Mouse (Mus musculus) limb, embryonic 15.5 days (tissue): ENCODE measurements at regions not wholly inside any gene's neighbourhood (a gene's known extent, or its start where the extent isn't known, plus 50 kb on each side); places are given as distances from the start of the nearest gene placed in this dataset.

Source experiments
- ATAC-seq: fragments of 200-750 bp; cut with Nextera tagmentation; 2 replicates; pipeline ENCODE4 v1.8.0; 2017; ENCODE audit warnings: low read depth, moderate TSS enrichment; ENCODE audit not compliant: insufficient number of reproducible peaks, low FRiP score, low TSS enrichment
- H3K27ac ChIP-seq: fragments of 300-500 bp; sonication (generic); 2 replicates; pipeline ENCODE4 v1.5.1; 2015; ENCODE audit warnings: moderate library complexity, mild to moderate bottlenecking, inconsistent platforms
- H3K27me3 ChIP-seq: fragments of 300-500 bp; sonication (generic); 2 replicates; pipeline ENCODE4 v1.6.1; 2015; ENCODE audit warnings: inconsistent platforms
- H3K36me3 ChIP-seq: fragments of 300-500 bp; sonication (generic); 2 replicates; pipeline ENCODE4 v1.6.1; 2015; ENCODE audit warnings: inconsistent platforms
- H3K4me1 ChIP-seq: fragments of 300-500 bp; sonication (generic); 2 replicates; pipeline ENCODE4 v1.6.1; 2015; ENCODE audit warnings: inconsistent platforms
- H3K4me2 ChIP-seq: fragments of 300-500 bp; sonication (generic); 2 replicates; pipeline ENCODE4 v1.6.1; 2015; ENCODE audit warnings: mild to moderate bottlenecking, inconsistent platforms
- H3K4me3 ChIP-seq: fragments of 300-500 bp; sonication (generic); 2 replicates; pipeline ENCODE4 v1.5.1; 2015; ENCODE audit warnings: mild to moderate bottlenecking, inconsistent platforms
- H3K9ac ChIP-seq: fragments of 300-500 bp; sonication (generic); 2 replicates; pipeline ENCODE4 v1.6.1; 2015; ENCODE audit warnings: inconsistent platforms
- H3K9me3 ChIP-seq: fragments of 300-500 bp; sonication (generic); 2 replicates; pipeline ENCODE4 v1.6.1; 2016; ENCODE audit warnings: inconsistent platforms
- WGBS: fragments of 180-500 bp; shearing (Covaris S2); methylation state at CpG from one replicate; pipeline ENCODE4 v1.1.7; 2015; 5-methylcytosine and 5-hydroxymethylcytosine counted together

GRCm38 (mm10) chr17:10037799-10038445, 281.7 kb downstream of the Qk start:
- H3K4me2 ChIP-seq, result no peak overlapping the region
- no peaks in the 10 kb centered on the region for H3K9me3 ChIP-seq
- no peak overlapping the region for H3K27ac ChIP-seq
- no peak overlapping the region for H3K4me3 ChIP-seq
- no peak for ATAC-seq
- H3K36me3 ChIP-seq, result no peaks in the 10 kb centered on the region
- WGBS, result 42% methylated on average over 14 of the region's 14 CpGs
- H3K4me1 ChIP-seq, result no peaks in the 10 kb centered on the region
- H3K9ac ChIP-seq, result no peak overlapping the region
- no peaks in the 10 kb centered on the region for H3K27me3 ChIP-seq

- Histone ChIP-seq H3K9ac (no peak overlapping the region), H3K4me3 (no peak overlapping the region), H3K36me3 (no peaks in the 10 kb centered on the region)
Measured at GRCm38 (mm10) chr17:10033510-10033909, 286.1 kb downstream of the Qk start.

GRCm38 (mm10) chr17:10031033-10031432, 288.6 kb downstream of the Qk start:
- no peaks in the 10 kb centered on the region for H3K36me3 ChIP-seq

More at GRCm38 (mm10) chr17:10033510-10033909, 286.1 kb downstream of the Qk start:
- WGBS, result 52% methylated on average over 4 of the region's 4 CpGs
- no peaks in the 10 kb centered on the region for H3K4me1 ChIP-seq
- no peak for ATAC-seq
- no peaks in the 10 kb centered on the region for H3K27me3 ChIP-seq
- H3K4me2 ChIP-seq, result no peak overlapping the region
- no peak overlapping the region for H3K27ac ChIP-seq
- H3K9me3 ChIP-seq, result no peaks in the 10 kb centered on the region

GRCm38 (mm10) chr17:10026770-10027169, 292.9 kb downstream of the Qk start:
- Histone ChIP-seq H3K9me3 (no peaks in the 10 kb centered on the region), H3K4me3 (no peak overlapping the region), H3K36me3 (no peaks in the 10 kb centered on the region), H3K4me2 (no peak overlapping the region), H3K27me3 (no peaks in the 10 kb centered on the region), H3K4me1 (no peaks in the 10 kb centered on the region), H3K27ac (no peak overlapping the region), H3K9ac (no peak overlapping the region)
- no peak for ATAC-seq

More at GRCm38 (mm10) chr17:10031033-10031432, 288.6 kb downstream of the Qk start:
- ATAC-seq, result no peak
- no peak overlapping the region for H3K4me3 ChIP-seq
- no peak overlapping the region for H3K9ac ChIP-seq
- H3K27me3 ChIP-seq, result no peaks in the 10 kb centered on the region
- 75% methylated on average over 3 of the region's 3 CpGs for WGBS
- no peak overlapping the region for H3K4me2 ChIP-seq
- no peaks in the 10 kb centered on the region for H3K4me1 ChIP-seq
- H3K27ac ChIP-seq, result no peak overlapping the region
- H3K9me3 ChIP-seq, result no peaks in the 10 kb centered on the region

- 63% methylated on average over 5 of the region's 5 CpGs for WGBS
- no peaks in the 10 kb centered on the region for H3K27me3 ChIP-seq
- no peak overlapping the region for H3K4me3 ChIP-seq
- no peaks in the 10 kb centered on the region for H3K36me3 ChIP-seq
- H3K4me1 ChIP-seq, result no peaks in the 10 kb centered on the region
- no peak overlapping the region for H3K4me2 ChIP-seq
- H3K27ac ChIP-seq, result no peak overlapping the region; the same call in 1 of the 2 replicates
- H3K9me3 ChIP-seq, result no peaks in the 10 kb centered on the region
- peak; percentile 61; the same call in 1 of the 2 replicates for ATAC-seq
- H3K9ac ChIP-seq, result no peak overlapping the region
Measured at GRCm38 (mm10) chr17:10025212-10025611, 294.4 kb downstream of the Qk start.

GRCm38 (mm10) chr17:10024323-10024722, 295.3 kb downstream of the Qk start:
- H3K27me3 ChIP-seq, result no peaks in the 10 kb centered on the region
- H3K9ac ChIP-seq, result no peak overlapping the region
- H3K4me3 ChIP-seq, result no peak overlapping the region
- no peaks in the 10 kb centered on the region for H3K36me3 ChIP-seq
- no peak overlapping the region for H3K4me2 ChIP-seq
- ATAC-seq, result no peak
- H3K9me3 ChIP-seq, result no peaks in the 10 kb centered on the region
- H3K27ac ChIP-seq, result no peak overlapping the region
- no peaks in the 10 kb centered on the region for H3K4me1 ChIP-seq

GRCm38 (mm10) chr17:10012161-10012560, 307.5 kb downstream of the Qk start:
- no peaks in the 10 kb centered on the region for H3K4me1 ChIP-seq
- H3K27ac ChIP-seq, result no peak overlapping the region
- 44% methylated on average over 3 of the region's 3 CpGs for WGBS
- H3K4me3 ChIP-seq, result no peak overlapping the region
- H3K27me3 ChIP-seq, result no peaks in the 10 kb centered on the region
- H3K36me3 ChIP-seq, result no peaks in the 10 kb centered on the region
- no peak for ATAC-seq
- H3K9me3 ChIP-seq, result no peaks in the 10 kb centered on the region
- no peak overlapping the region for H3K4me2 ChIP-seq
- H3K9ac ChIP-seq, result no peak overlapping the region

- no peaks in the 10 kb centered on the region for H3K36me3 ChIP-seq
- no peak overlapping the region for H3K27ac ChIP-seq
- H3K4me2 ChIP-seq, result no peak overlapping the region
- H3K9ac ChIP-seq, result no peak overlapping the region
- no peaks in the 10 kb centered on the region for H3K27me3 ChIP-seq
- 34% methylated on average over 8 of the region's 8 CpGs for WGBS
- no peak for ATAC-seq
- no peaks in the 10 kb centered on the region for H3K9me3 ChIP-seq
- H3K4me1 ChIP-seq, result no peaks in the 10 kb centered on the region
- no peak overlapping the region for H3K4me3 ChIP-seq
Measured at GRCm38 (mm10) chr17:10011728-10012127, 307.9 kb downstream of the Qk start.

- 63% methylated on average over 7 of the region's 7 CpGs for WGBS
- no peaks in the 10 kb centered on the region for H3K9me3 ChIP-seq
- no peak for ATAC-seq
- H3K27me3 ChIP-seq, result no peaks in the 10 kb centered on the region
- no peak overlapping the region for H3K4me3 ChIP-seq
- no peak overlapping the region for H3K9ac ChIP-seq
- no peaks in the 10 kb centered on the region for H3K36me3 ChIP-seq
- no peak overlapping the region for H3K27ac ChIP-seq
- no peaks in the 10 kb centered on the region for H3K4me1 ChIP-seq
- no peak overlapping the region for H3K4me2 ChIP-seq
Measured at GRCm38 (mm10) chr17:10001071-10001591, 318.5 kb downstream of the Qk start.

GRCm38 (mm10) chr17:9995321-9995720, 324.3 kb downstream of the Qk start:
- 58% methylated on average over 5 of the region's 5 CpGs for WGBS
- Histone ChIP-seq H3K4me1 (no peaks in the 10 kb centered on the region), H3K36me3 (no peaks in the 10 kb centered on the region), H3K27me3 (no peaks in the 10 kb centered on the region), H3K4me2 (no peak overlapping the region), H3K4me3 (no peak overlapping the region), H3K9me3 (no peaks in the 10 kb centered on the region), H3K9ac (no peak overlapping the region), H3K27ac (no peak overlapping the region)
- ATAC-seq, result no peak

GRCm38 (mm10) chr17:9990744-9991143, 321.2 kb upstream of the Pabpc6 start:
- H3K4me1 ChIP-seq, result no peaks in the 10 kb centered on the region
- H3K27me3 ChIP-seq, result no peaks in the 10 kb centered on the region
- ATAC-seq, result no peak
- H3K27ac ChIP-seq, result no peak overlapping the region
- 95% methylated on average over 1 of the region's 1 CpGs for WGBS
- H3K9me3 ChIP-seq, result no peaks in the 10 kb centered on the region
- H3K4me3 ChIP-seq, result no peak overlapping the region
- no peak overlapping the region for H3K9ac ChIP-seq
- H3K4me2 ChIP-seq, result no peak overlapping the region
- no peaks in the 10 kb centered on the region for H3K36me3 ChIP-seq

GRCm38 (mm10) chr17:9981273-9981672, 311.8 kb upstream of the Pabpc6 start:
- no peak overlapping the region for H3K4me2 ChIP-seq
- H3K4me3 ChIP-seq, result no peak overlapping the region
- H3K9ac ChIP-seq, result no peak overlapping the region
- ATAC-seq, result no peak
- 85% methylated on average over 3 of the region's 3 CpGs for WGBS
- H3K36me3 ChIP-seq, result no peaks in the 10 kb centered on the region
- no peaks in the 10 kb centered on the region for H3K4me1 ChIP-seq
- no peak overlapping the region for H3K27ac ChIP-seq
- H3K9me3 ChIP-seq, result no peaks in the 10 kb centered on the region
- no peaks in the 10 kb centered on the region for H3K27me3 ChIP-seq
